Mouse (Mus musculus): ENCODE measurements at regions not wholly inside any gene's neighbourhood (a gene's known extent, or its start where the extent isn't known, plus 50 kb on each side); places are given as distances from the start of the nearest gene placed in this dataset.

DNA sequence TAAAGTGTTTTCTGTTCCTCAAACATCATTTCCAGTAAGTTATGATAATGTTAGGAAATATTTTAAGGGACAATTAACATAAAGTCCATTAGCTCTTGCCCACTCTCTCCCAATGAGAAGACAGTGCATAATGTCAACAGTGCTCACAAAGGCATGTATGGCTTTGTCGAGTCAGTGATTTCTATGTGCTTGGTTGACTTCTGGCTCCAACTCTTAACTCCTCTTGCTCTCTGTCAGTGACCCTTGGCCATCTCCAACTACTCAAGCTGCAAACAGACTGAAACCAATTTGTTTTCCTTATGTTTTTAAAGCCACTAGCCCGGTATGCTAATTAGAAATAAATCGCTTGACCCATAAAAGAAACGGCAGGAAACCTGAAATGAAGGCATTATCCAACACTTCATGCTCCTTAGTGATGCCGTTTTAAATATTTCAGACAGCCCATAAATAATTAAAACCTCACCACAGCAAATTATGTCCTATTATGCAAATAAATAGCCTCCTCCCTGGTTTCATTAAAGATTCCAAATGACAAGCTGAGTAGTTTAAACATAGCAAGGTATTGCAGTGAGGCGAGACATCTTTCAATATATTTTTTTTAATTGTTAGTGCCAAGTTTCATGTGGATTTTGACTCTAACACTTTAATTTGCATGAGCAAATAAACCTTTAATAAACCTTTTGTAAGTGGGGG lies 1864.6 kb upstream of the Tenm3 start:
- no peak overlapping the region for H3K4me2 ChIP-seq (ENCODE audit: low read length)
- no peaks in the 10 kb centered on the region for H3K36me3 ChIP-seq (ENCODE audit: control insufficient read depth, insufficient read depth)
- no peak overlapping the region for H3K9ac ChIP-seq (replicated peaks; ENCODE audit: low read depth, low read length)
- 14% methylated on average over 6 of the region's 6 CpGs for WGBS
- 0 out of 2 replicates have a peak, but pooled peaks have one; percentile 20 for ATAC-seq
- no peaks in the 10 kb centered on the region for H3K9me3 ChIP-seq (ENCODE audit: control insufficient read depth, low read length)
- H3K4me1 ChIP-seq (replicated peaks; ENCODE audit: control insufficient read depth, insufficient read depth, low read length) = 0 out of 2 replicates have a peak, but pooled peaks cover 3% of the 10 kb centered on the region
- no peak overlapping the region for H3K27ac ChIP-seq (ENCODE audit: low read length)
- no peaks in the 10 kb centered on the region for H3K27me3 ChIP-seq (replicated peaks; ENCODE audit: control insufficient read depth, insufficient read depth, low read length)
- H3K4me3 ChIP-seq (replicated peaks; ENCODE audit: low read length) = no peak overlapping the region

DNA sequence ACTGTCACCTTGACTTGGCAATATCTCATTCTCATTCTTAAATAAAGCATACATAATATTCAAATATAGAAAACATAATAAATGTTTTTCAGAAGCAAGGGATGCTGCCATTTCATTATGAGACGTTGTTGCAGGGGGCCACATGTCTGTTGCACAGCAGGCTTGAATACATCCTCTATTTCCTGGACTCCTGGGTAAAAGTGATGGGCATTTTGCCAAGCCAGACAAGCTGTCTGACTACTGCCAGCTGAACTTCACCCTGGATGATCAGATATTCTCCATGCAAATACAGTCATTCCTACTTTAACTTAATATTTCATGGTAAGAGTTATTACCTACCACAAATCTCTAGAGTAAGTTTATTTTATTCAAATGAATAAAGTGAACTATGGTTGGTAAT lies 1860.5 kb upstream of the Tenm3 start:
- no peak for ATAC-seq
- H3K36me3 ChIP-seq (ENCODE audit: control insufficient read depth, insufficient read depth) = no peaks in the 10 kb centered on the region
- no peak overlapping the region for H3K27ac ChIP-seq (ENCODE audit: low read length)
- H3K4me2 ChIP-seq (ENCODE audit: low read length) = no peak overlapping the region
- WGBS = 19% methylated on average over 1 of the region's 1 CpGs
- no peaks in the 10 kb centered on the region for H3K27me3 ChIP-seq (replicated peaks; ENCODE audit: control insufficient read depth, insufficient read depth, low read length)
- 0 out of 2 replicates have a peak, but pooled peaks cover 3% of the 10 kb centered on the region for H3K4me1 ChIP-seq (replicated peaks; ENCODE audit: control insufficient read depth, insufficient read depth, low read length)
- no peak overlapping the region for H3K9ac ChIP-seq (replicated peaks; ENCODE audit: low read depth, low read length)
- no peak overlapping the region for H3K4me3 ChIP-seq (replicated peaks; ENCODE audit: low read length)
- H3K9me3 ChIP-seq (ENCODE audit: control insufficient read depth, low read length) = no peaks in the 10 kb centered on the region

DNA sequence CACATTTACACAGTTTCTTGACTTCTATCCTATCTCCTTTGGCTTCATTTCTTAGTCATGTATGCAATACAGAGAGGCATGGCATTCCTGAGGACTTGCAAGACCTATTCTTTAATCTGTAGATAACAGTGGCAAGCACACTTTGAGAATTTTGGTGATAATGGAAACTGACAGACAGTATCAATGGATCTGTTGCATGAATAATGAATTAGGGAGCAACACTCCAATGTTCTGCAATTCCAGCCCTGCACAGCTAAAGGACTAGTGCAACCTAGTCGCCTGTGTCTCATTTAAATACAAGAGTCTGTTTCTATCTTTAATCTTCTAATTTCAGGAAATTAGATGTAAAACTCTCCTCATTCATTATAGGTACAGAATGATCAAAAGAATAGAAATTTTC lies 1845.3 kb upstream of the Tenm3 start:
- no peak overlapping the region for H3K4me2 ChIP-seq (ENCODE audit: low read length)
- H3K36me3 ChIP-seq (ENCODE audit: control insufficient read depth, insufficient read depth) = no peaks in the 10 kb centered on the region
- no peak overlapping the region for H3K9ac ChIP-seq (replicated peaks; ENCODE audit: low read depth, low read length)
- no peaks in the 10 kb centered on the region for H3K4me1 ChIP-seq (replicated peaks; ENCODE audit: control insufficient read depth, insufficient read depth, low read length)
- H3K27me3 ChIP-seq (replicated peaks; ENCODE audit: control insufficient read depth, insufficient read depth, low read length) = no peaks in the 10 kb centered on the region
- no peak overlapping the region for H3K27ac ChIP-seq (ENCODE audit: low read length)
- WGBS = 24% methylated on average over 1 of the region's 1 CpGs
- H3K4me3 ChIP-seq (replicated peaks; ENCODE audit: low read length) = no peak overlapping the region
- H3K9me3 ChIP-seq (ENCODE audit: control insufficient read depth, low read length) = no peaks in the 10 kb centered on the region
- no peak for ATAC-seq

DNA sequence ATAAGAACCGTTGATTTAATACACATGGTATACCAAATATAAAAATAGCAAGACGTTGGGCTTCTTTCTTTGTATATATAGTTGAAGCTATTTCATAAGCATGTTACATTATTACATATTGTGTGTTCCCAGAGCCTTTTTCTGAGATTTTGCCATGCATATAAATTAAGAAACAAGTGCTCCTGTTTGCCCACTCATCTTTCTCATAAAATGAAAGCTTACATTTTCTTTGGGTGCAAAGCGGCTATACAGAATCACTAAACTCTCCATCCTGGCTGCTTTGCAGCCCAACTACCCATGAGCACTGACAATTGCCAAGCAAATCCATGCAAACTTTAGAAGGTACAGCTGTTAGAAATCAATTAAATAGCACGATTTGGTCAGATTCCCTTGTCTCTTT lies 1821.6 kb upstream of the Tenm3 start:
- H3K9me3 ChIP-seq (ENCODE audit: control insufficient read depth, low read length) = no peaks in the 10 kb centered on the region
- H3K27me3 ChIP-seq (replicated peaks; ENCODE audit: control insufficient read depth, insufficient read depth, low read length) = no peaks in the 10 kb centered on the region
- ATAC-seq = no peak
- H3K36me3 ChIP-seq (ENCODE audit: control insufficient read depth, insufficient read depth) = no peaks in the 10 kb centered on the region
- no peak overlapping the region for H3K4me2 ChIP-seq (ENCODE audit: low read length)
- 79% methylated on average over 4 of the region's 4 CpGs for WGBS
- H3K9ac ChIP-seq (replicated peaks; ENCODE audit: low read depth, low read length) = no peak overlapping the region
- H3K4me3 ChIP-seq (replicated peaks; ENCODE audit: low read length) = no peak overlapping the region
- no peaks in the 10 kb centered on the region for H3K4me1 ChIP-seq (replicated peaks; ENCODE audit: control insufficient read depth, insufficient read depth, low read length)
- no peak overlapping the region for H3K27ac ChIP-seq (ENCODE audit: low read length)

Measured in forebrain, embryonic 16.5 days (tissue).